Mouse (Mus musculus) brain, embryonic 14.5 days (tissue): Measurements from ENCODE around the gene Nr1h3.

ENCODE experiments used
- CTCF ChIP-seq: fragments of 200-500 bp; IDR thresholded peaks from 2 replicates; pipeline ENCODE4 v1.5.1; 2012; ENCODE audit warnings: inconsistent platforms, mild to moderate bottlenecking, moderate library complexity, borderline replicate concordance; ENCODE audit not compliant: insufficient read depth, insufficient read length; ENCODE audit errors: extremely low read depth
- POLR2A ChIP-seq: fragments of 200-500 bp; IDR thresholded peaks from 2 replicates; pipeline ENCODE4 v1.6.1; 2012; ENCODE audit warnings: mild to moderate bottlenecking, inconsistent platforms, borderline replicate concordance; ENCODE audit not compliant: poor library complexity, insufficient read depth, insufficient read length, severe bottlenecking; ENCODE audit errors: extremely low read depth

- TF ChIP-seq CTCF (no peak), POLR2A (peak; percentile 20; the same call in 1 of the 2 replicates)
Measured at GRCm38 (mm10) chr2:91202222-91202971, at the start of gene Nr1h3, which contains the start of gene Acp2.
